20 mouse cellular contexts compared by ENCODE assay signal in the genomic region with DNA sequence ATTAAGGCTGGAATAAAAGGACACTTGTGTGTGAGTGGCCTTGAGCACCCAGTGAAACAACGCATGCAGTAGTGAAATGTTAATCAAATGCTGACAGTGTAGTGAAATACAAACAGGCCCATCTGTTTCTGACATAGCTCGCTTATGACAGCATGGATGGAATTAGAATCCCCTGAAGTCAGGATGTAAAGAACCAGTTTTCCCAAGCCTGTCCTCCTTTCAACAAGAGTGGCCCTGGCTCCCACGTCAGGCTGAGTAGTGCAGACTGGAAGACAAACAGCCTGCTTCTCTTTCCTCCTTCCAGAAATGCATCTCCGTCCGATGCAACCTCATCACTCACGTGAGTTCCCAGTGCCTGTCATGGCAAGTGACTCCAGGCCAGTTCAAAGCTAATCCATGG. TPM values are rescaled to one million over a fixed set of nuclear protein-coding genes. Genes with fewer than 3 reads are reported as not detected.
DNase-seq lines count a peak whose midpoint lies in the region; ATAC-seq and TF ChIP-seq lines count a peak whose summit lies in the region.
"Had no signal": no experiment of that assay in that cellular context is flagged by ENCODE, and none has a peak within 500 bp of the region (broad histone marks: within the 10 kb centered on the region; RNA-seq: fewer than 3 reads in every experiment).

No protein-coding gene starts in this region.

- H3K9me3 ChIP-seq in heart, embryonic 16.5 days (replicated peaks; ENCODE audit: control insufficient read depth, low read length): no peaks in the 10 kb centered on the region
- H3K9me3 ChIP-seq: limb, embryonic 12.5 days; liver, embryonic 13.5 days; midbrain, embryonic 13.5 days had no signal

- H3K4me2 ChIP-seq in heart, embryonic 16.5 days (ENCODE audit: low read depth, low read length): no peak overlapping the region
- H3K4me2 ChIP-seq: limb, embryonic 12.5 days; liver, embryonic 13.5 days; midbrain, embryonic 13.5 days had no signal

- no peak overlapping the region for H3K9ac ChIP-seq in heart, embryonic 16.5 days (ENCODE audit: low read length)
- H3K9ac ChIP-seq: limb, embryonic 12.5 days; liver, embryonic 13.5 days; midbrain, embryonic 13.5 days had no signal

- no peaks in the 10 kb centered on the region for H3K36me3 ChIP-seq in heart, embryonic 16.5 days (ENCODE audit: control insufficient read depth, insufficient read depth)
- H3K36me3 ChIP-seq: limb, embryonic 12.5 days; liver, embryonic 13.5 days; midbrain, embryonic 13.5 days had no signal

- no peak for DNase-seq in frontal cortex, adult 2 months (ENCODE audit: extremely low spot score in 1 of 2, low spot score in 1 of 2)
- DNase-seq in heart, adult 8-10 months (ENCODE audit: low spot score): no peak
- DNase-seq in brain, embryonic 14.5 days (ENCODE audit: low read depth): peak; percentile 50
- DNase-seq in forelimb bud, embryonic 11.5 days (ENCODE audit: low read depth, low spot score): peak; percentile 19
- no peak for DNase-seq in ovary, postnatal 10 days (ENCODE audit: low spot score)
- DNase-seq: cerebellum, adult 9-11 months; kidney, adult 8-10 months; kidney, postnatal 25 days; layer of hippocampus, adult 9-11 months; liver, embryonic 13.5 days; right cerebral cortex, postnatal 25 days; thymus, postnatal 25 days had no signal

- no peak for TF ChIP-seq POLR2A in brain, embryonic 14.5 days (IDR thresholded peaks at IDR 0.05; ENCODE audit: borderline replicate concordance, extremely low read depth, insufficient read depth, insufficient read length, poor library complexity, severe bottlenecking)

- ATAC-seq in frontal cortex, adult (ENCODE audit: low TSS enrichment): peak; percentile 53
- ATAC-seq in heart, embryonic 16.5 days (replicated peaks; ENCODE audit: extremely low read depth, insufficient read depth, low FRiP score): peak; percentile 55; the same call in 1 of the 2 replicates
- ATAC-seq: hindbrain, embryonic 16.5 days; midbrain, embryonic 13.5 days had no signal

- TF ChIP-seq CTCF in brain, embryonic 14.5 days (IDR thresholded peaks at IDR 0.05; ENCODE audit: borderline replicate concordance, extremely low read depth, insufficient read depth, insufficient read length): no peak

- H3K4me3 ChIP-seq in heart, embryonic 16.5 days (ENCODE audit: low read length): no peak overlapping the region
- H3K4me3 ChIP-seq: erythroblast, embryonic 14.5 days; limb, embryonic 12.5 days; liver, embryonic 13.5 days; midbrain, embryonic 13.5 days had no signal

- peaks cover 16% of the 10 kb centered on the region for H3K4me1 ChIP-seq in heart, embryonic 16.5 days (ENCODE audit: control insufficient read depth, insufficient read depth, low read length)
- H3K4me1 ChIP-seq: liver, embryonic 13.5 days; midbrain, embryonic 13.5 days had no signal

- peak overlapping the region; percentile 53 for H3K27ac ChIP-seq in heart, embryonic 16.5 days (ENCODE audit: low read length)
- H3K27ac ChIP-seq: limb, embryonic 12.5 days; liver, embryonic 13.5 days; macrophage; midbrain, embryonic 13.5 days had no signal

- 19% methylated on average over 6 of the region's 6 CpGs for WGBS in heart, embryonic 16.5 days

- H3K27me3 ChIP-seq in heart, embryonic 16.5 days (ENCODE audit: control insufficient read depth, insufficient read depth, low read length): no peaks in the 10 kb centered on the region; the same call in 1 of the 2 replicates
- H3K27me3 ChIP-seq: limb, embryonic 12.5 days; liver, embryonic 13.5 days; midbrain, embryonic 13.5 days had no signal

RNA-seq across cellular contexts. Expression of a gene that starts 42.2 kb away (rescaled TPM):
- 59.3 and 66.9 TPM in 2 replicates for polyA plus RNA-seq in frontal cortex, adult 2 months (2012; rRNA removed)
- polyA plus RNA-seq in heart, embryonic 16.5 days (2015; fragmentation: Nextera tagmentation; extraction: Ambion mirVana): 119 and 138 TPM in 2 replicates
- total RNA-seq in heart, adult 8-10 months (2022): 100 to 1,000 TPM in 3 of 4 experiments, 10 to 100 TPM in 1; 98.2 to 127 (median 109) TPM
- 69.4 and 73.6 TPM in 2 replicates for polyA plus RNA-seq in brain, embryonic 14.5 days (2012; rRNA removed)
- total RNA-seq: granulocyte monocyte progenitor cell, adult 5-6 weeks had no signal

Comparison
In these comparisons a context has a peak if more than half of its experiments do, and no peak if none do; other contexts are left out.
1. DNase-seq: peak in brain, embryonic 14.5 days (single experiment) and forelimb bud, embryonic 11.5 days (single experiment); none in frontal cortex, adult 2 months (0 of 2), heart, adult 8-10 months (single experiment) and ovary, postnatal 10 days (single experiment).